Mouse (Mus musculus) thymus, adult 2 months (tissue): ENCODE results near the gene Gm5129.

ENCODE experiments used
- CTCF ChIP-seq: fragments of 200-500 bp; IDR thresholded peaks from 2 replicates; pipeline ENCODE4 v1.5.1; 2012; ENCODE audit warnings: mild to moderate bottlenecking, control low read depth, low read length, moderate library complexity, borderline replicate concordance; ENCODE audit not compliant: control insufficient read depth, poor library complexity, insufficient read depth; ENCODE audit errors: extremely low read depth
- POLR2A ChIP-seq: fragments of 200-500 bp; IDR thresholded peaks from 2 replicates; pipeline ENCODE4 v1.6.1; 2012; ENCODE audit warnings: mild to moderate bottlenecking, low read length, control low read depth, moderate library complexity; ENCODE audit not compliant: control insufficient read depth, poor library complexity, insufficient read depth; ENCODE audit errors: extremely low read depth

GRCm38 (mm10) chr5:29778029-29778428, 42.3 kb upstream of the Gm5129 start:
- TF ChIP-seq CTCF = no peak
- TF ChIP-seq POLR2A = no peak
